Mouse (Mus musculus): ENCODE results near the gene Rps16. TPM values are rescaled to one million over a fixed set of nuclear protein-coding genes. Genes with fewer than 3 reads are reported as not detected.
A peak's percentile ranks its signal among the peaks of the same experiment; 100 is the strongest.

The Rps16 gene
- polyA plus RNA-seq, 1 experiment: 6,019 TPM

DNA sequence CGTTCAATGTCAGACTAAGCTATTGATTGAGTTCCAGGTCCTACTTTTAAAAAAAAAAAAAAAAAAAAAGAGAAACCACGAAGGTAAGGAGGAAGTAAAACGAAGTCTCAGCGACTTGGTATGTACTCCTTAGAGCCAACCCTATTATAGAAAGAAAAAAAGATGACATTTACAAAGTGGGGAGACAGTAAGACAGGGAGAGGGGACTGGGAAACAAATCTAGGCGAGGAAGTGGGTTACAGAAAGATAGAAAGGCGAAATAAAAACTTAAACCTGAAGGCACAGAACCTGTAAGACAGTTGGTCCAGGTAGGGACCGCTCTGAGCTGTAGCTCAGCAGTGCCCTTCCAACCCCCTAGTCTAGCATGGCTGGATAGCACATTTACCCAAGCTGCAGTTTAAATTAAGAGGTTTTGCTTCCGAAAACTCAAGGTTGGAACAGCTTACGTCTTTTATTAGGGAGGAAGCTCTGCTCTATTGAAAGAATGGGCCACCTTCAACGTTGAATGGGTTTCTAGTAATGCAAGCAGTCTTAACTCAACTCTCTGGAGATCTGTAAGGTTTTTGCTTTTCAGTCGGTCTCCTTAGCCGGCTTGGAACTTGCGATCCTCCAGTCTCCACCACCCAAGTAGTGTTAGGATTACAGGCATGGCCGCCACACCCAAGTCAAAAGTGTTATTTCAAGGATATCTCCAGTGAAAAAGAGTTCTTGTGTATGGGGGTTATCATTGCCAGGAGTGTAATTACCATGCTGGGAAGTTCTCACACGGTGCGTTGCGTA lies 30.0 kb downstream of the Rps16 start, which contains the start of gene Zfp36:
Gene Zfp36, minus strand, starts transcription at position 17 of the 780 bp plus-strand sequence.
- H3K27me3 ChIP-seq (ENCODE audit: control insufficient read depth, insufficient read depth, insufficient read length): no peaks in the 10 kb centered on the region
- H3ac ChIP-seq (ENCODE audit: control insufficient read depth, insufficient read length, low read depth): peak within 1 kb of the TSS; percentile 42
- H3K79me3 ChIP-seq (ENCODE audit: low read depth): peaks cover 20% of the 10 kb centered on the region
- H3K79me2 ChIP-seq (ENCODE audit: control insufficient read depth, insufficient read depth): peaks cover 28% of the 10 kb centered on the region
- peaks cover 4% of the 10 kb centered on the region for H3K36me3 ChIP-seq (ENCODE audit: control insufficient read depth, insufficient read depth)
- peak within 1 kb of the TSS; percentile 57 for H3K4me3 ChIP-seq (ENCODE audit: insufficient read depth, poor library complexity, severe bottlenecking)
- TF ChIP-seq MYOG (IDR thresholded peaks at IDR 0.05; ENCODE audit: control insufficient read depth, extremely low read depth, insufficient read length): no peak
- TF ChIP-seq MAX (IDR thresholded peaks at IDR 0.05): no peak
- TF ChIP-seq CTCF (IDR thresholded peaks at IDR 0.05; ENCODE audit: control insufficient read depth, insufficient read depth, insufficient read length): no peak
- TF ChIP-seq USF1 (IDR thresholded peaks at IDR 0.05; ENCODE audit: low read depth): no peak
- TF ChIP-seq FOSL1 (IDR thresholded peaks at IDR 0.05; ENCODE audit: insufficient read depth, low read length, poor library complexity, severe bottlenecking): no peak
- no peak for TF ChIP-seq CEBPB (IDR thresholded peaks at IDR 0.05; ENCODE audit: low read depth)
- no peak for TF ChIP-seq MYOD1 (IDR thresholded peaks at IDR 0.05; ENCODE audit: control insufficient read depth, insufficient read length, low read depth)

DNA sequence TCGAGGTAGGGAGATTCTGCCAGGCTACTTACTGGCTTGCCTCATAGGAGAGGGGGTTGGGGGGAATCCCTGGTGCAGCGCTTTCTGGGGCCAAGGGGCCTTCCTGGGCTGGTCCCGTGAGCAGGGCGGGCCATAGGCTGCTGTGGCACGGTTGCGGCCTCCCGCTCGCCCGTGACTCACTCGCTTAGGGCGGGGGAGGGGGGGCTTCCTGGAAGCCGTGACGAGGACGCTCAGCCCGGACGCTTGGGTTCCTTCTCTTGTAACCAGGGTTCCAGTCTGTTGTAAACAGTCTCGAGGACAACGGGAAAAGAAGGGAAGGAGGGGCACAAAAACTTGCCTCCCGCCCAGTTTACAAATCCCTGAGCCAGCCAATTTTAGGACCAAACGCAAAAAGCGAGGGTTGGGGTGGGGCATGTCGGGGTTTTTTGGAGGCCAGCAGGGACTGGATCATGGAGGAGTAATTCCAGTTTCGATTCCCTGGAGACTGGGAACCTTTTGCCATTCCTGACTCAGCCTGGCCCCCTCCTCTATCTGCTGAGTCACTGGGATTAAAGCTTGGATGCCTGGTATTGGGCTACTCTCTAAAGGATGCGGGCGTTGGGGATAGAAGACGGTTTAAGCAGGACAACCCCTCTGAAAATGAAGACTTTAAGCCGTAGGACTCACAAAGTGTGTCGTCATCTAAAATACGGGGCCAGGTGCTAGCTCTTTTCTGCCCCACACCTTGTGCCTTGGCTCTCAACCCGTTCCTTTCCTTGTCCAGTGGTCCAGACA lies 30.8 kb downstream of the Rps16 start:
- Histone ChIP-seq H3ac (ENCODE audit: control insufficient read depth, insufficient read length, low read depth) (peak overlapping the region; percentile 62), H3K36me3 (ENCODE audit: control insufficient read depth, insufficient read depth) (peaks cover 5% of the 10 kb centered on the region), H3K79me2 (ENCODE audit: control insufficient read depth, insufficient read depth) (peaks cover 28% of the 10 kb centered on the region), H3K79me3 (ENCODE audit: low read depth) (peaks cover 20% of the 10 kb centered on the region), H3K27me3 (ENCODE audit: control insufficient read depth, insufficient read depth, insufficient read length) (no peaks in the 10 kb centered on the region), H3K4me3 (ENCODE audit: insufficient read depth, poor library complexity, severe bottlenecking) (peak overlapping the region; percentile 29)
- TF ChIP-seq MYOG (IDR thresholded peaks at IDR 0.05; ENCODE audit: control insufficient read depth, extremely low read depth, insufficient read length) (no peak), FOSL1 (IDR thresholded peaks at IDR 0.05; ENCODE audit: insufficient read depth, low read length, poor library complexity, severe bottlenecking) (no peak), USF1 (IDR thresholded peaks at IDR 0.05; ENCODE audit: low read depth) (no peak), CEBPB (IDR thresholded peaks at IDR 0.05; ENCODE audit: low read depth) (no peak), MYOD1 (IDR thresholded peaks at IDR 0.05; ENCODE audit: control insufficient read depth, insufficient read length, low read depth) (no peak), MAX (IDR thresholded peaks at IDR 0.05) (no peak), CTCF (IDR thresholded peaks at IDR 0.05; ENCODE audit: control insufficient read depth, insufficient read depth, insufficient read length) (no peak)

DNA sequence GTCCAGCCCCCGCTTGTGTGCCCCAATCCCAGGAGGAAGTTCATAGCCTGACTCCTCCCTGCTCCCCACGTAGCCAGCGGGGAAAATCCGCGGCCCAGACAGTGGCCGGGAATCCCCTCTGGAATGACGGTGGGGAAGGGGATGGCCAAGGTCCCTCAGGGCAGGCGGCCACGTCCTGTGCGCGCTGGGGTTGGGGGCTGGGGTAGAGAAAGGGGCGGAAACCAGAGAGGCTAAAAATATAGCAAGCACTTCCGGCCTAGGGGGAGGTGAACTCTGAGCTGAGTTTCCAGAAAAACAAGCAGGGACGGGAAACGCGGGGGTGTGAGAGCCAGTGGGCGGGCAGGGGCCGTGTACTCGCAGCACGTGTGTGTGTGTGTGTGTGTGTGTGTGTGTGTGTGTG lies 31.5 kb downstream of the Rps16 start:
- no peaks in the 10 kb centered on the region for H3K27me3 ChIP-seq (ENCODE audit: control insufficient read depth, insufficient read depth, insufficient read length)
- peaks cover 7% of the 10 kb centered on the region for H3K36me3 ChIP-seq (ENCODE audit: control insufficient read depth, insufficient read depth)
- peak overlapping the region; percentile 62 for H3ac ChIP-seq (ENCODE audit: control insufficient read depth, insufficient read length, low read depth)
- H3K79me3 ChIP-seq (ENCODE audit: low read depth): peaks cover 19% of the 10 kb centered on the region
- H3K79me2 ChIP-seq (ENCODE audit: control insufficient read depth, insufficient read depth): peaks cover 21% of the 10 kb centered on the region
- TF ChIP-seq CTCF (IDR thresholded peaks at IDR 0.05; ENCODE audit: control insufficient read depth, insufficient read depth, insufficient read length) (no peak), MAX (IDR thresholded peaks at IDR 0.05) (no peak), FOSL1 (IDR thresholded peaks at IDR 0.05; ENCODE audit: insufficient read depth, low read length, poor library complexity, severe bottlenecking) (no peak), CEBPB (IDR thresholded peaks at IDR 0.05; ENCODE audit: low read depth) (no peak), USF1 (IDR thresholded peaks at IDR 0.05; ENCODE audit: low read depth) (no peak), MYOD1 (IDR thresholded peaks at IDR 0.05; ENCODE audit: control insufficient read depth, insufficient read length, low read depth) (no peak), MYOG (IDR thresholded peaks at IDR 0.05; ENCODE audit: control insufficient read depth, extremely low read depth, insufficient read length) (no peak)
- peak overlapping the region; percentile 29 for H3K4me3 ChIP-seq (ENCODE audit: insufficient read depth, poor library complexity, severe bottlenecking)

DNA sequence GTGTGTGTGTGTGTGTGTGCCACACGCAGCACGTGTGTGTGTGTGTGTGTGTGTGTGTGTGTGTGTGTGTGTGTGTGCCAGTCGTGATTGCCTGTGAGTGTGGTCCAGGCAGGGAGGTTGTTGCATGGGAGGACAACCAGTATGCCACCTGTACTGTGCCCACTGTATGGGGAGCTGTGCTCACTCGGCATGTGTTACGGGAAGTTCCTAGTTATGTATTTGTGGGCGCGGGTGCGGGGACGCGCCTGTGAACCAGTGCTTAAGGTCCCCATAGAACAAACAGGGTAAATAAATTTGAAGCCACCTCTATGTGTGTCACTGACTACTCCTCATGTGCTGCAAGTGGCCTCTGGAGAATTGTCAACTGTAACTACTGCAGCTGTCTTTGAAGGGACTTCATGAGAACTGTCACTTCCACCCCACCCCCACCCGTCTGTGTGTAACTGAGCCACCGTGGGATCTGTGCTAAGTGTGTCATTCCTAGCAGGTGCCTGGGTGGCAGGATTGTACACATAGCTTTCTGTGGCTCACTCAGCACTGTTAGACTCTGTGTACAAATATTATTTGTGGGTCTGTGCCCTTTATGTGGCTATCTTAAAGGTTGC lies 32.0 kb downstream of the Rps16 start:
- Histone ChIP-seq H3K79me3 (ENCODE audit: low read depth) (peaks cover 13% of the 10 kb centered on the region), H3K79me2 (ENCODE audit: control insufficient read depth, insufficient read depth) (peaks cover 16% of the 10 kb centered on the region), H3K27me3 (ENCODE audit: control insufficient read depth, insufficient read depth, insufficient read length) (no peaks in the 10 kb centered on the region), H3ac (ENCODE audit: control insufficient read depth, insufficient read length, low read depth) (peak overlapping the region; percentile 53), H3K36me3 (ENCODE audit: control insufficient read depth, insufficient read depth) (peaks cover 7% of the 10 kb centered on the region), H3K4me3 (ENCODE audit: insufficient read depth, poor library complexity, severe bottlenecking) (no peak overlapping the region)
- TF ChIP-seq CTCF (IDR thresholded peaks at IDR 0.05; ENCODE audit: control insufficient read depth, insufficient read depth, insufficient read length) (no peak), MYOG (IDR thresholded peaks at IDR 0.05; ENCODE audit: control insufficient read depth, extremely low read depth, insufficient read length) (no peak), MYOD1 (IDR thresholded peaks at IDR 0.05; ENCODE audit: control insufficient read depth, insufficient read length, low read depth) (peak; percentile 48)

DNA sequence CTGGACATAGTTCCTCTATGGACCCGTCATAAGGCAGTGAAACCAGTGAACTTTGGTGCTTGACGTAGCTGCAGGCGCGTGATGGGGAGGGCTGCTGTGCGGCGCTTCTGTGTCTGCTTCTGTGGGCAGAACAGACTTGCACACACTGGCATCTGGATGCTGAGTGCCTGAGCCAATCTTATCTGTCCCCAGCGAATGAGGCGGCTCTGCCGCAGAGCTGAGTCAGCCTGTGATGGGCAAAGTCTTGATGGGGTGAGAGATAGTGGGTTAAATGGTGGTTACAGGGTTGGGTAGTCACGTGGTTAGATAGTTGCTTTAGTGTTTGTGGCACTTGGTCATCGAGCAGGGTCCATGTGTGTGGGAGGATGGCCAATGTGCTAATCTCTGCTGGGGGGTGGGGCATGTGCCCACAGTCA lies 32.5 kb downstream of the Rps16 start:
- Histone ChIP-seq H3ac (ENCODE audit: control insufficient read depth, insufficient read length, low read depth) (no peak overlapping the region), H3K36me3 (ENCODE audit: control insufficient read depth, insufficient read depth) (peaks cover 7% of the 10 kb centered on the region), H3K4me3 (ENCODE audit: insufficient read depth, poor library complexity, severe bottlenecking) (no peak overlapping the region), H3K27me3 (ENCODE audit: control insufficient read depth, insufficient read depth, insufficient read length) (no peaks in the 10 kb centered on the region), H3K79me3 (ENCODE audit: low read depth) (peaks cover 8% of the 10 kb centered on the region), H3K79me2 (ENCODE audit: control insufficient read depth, insufficient read depth) (peaks cover 10% of the 10 kb centered on the region)
- TF ChIP-seq MYOD1 (IDR thresholded peaks at IDR 0.05; ENCODE audit: control insufficient read depth, insufficient read length, low read depth): peak; percentile 3
- TF ChIP-seq CEBPB (IDR thresholded peaks at IDR 0.05; ENCODE audit: low read depth): no peak
- peak; percentile 90 for TF ChIP-seq MAX (IDR thresholded peaks at IDR 0.05)
- TF ChIP-seq FOSL1 (IDR thresholded peaks at IDR 0.05; ENCODE audit: insufficient read depth, low read length, poor library complexity, severe bottlenecking): no peak
- TF ChIP-seq USF1 (IDR thresholded peaks at IDR 0.05; ENCODE audit: low read depth): peak; percentile 87
- TF ChIP-seq MYOG (IDR thresholded peaks at IDR 0.05; ENCODE audit: control insufficient read depth, extremely low read depth, insufficient read length): no peak
- no peak for TF ChIP-seq CTCF (IDR thresholded peaks at IDR 0.05; ENCODE audit: control insufficient read depth, insufficient read depth, insufficient read length)
